Comparison of ENCODE assay signal across 10 mouse cellular contexts in the genomic region with DNA sequence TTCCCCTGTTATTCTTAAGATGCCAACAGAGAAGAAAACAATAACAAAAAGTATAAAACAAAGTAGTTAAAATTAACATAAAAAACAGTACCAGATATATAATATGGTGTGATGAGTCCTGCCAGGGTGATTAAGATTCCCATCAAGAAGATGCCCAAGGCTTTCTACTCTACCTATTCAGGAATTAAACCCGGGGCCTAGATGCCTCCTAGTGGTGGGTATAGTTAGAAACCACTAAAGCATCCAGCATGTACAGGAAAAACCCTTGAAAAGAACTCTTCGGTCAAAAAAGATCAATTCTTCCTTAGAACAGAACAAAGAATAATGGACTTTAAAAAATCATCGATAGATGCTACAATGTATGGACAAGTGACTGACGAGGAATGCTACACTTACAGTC. TPM values are rescaled to one million over a fixed set of nuclear protein-coding genes. Genes with fewer than 3 reads are reported as not detected.
DNase-seq lines count a peak whose midpoint lies in the region; ATAC-seq and TF ChIP-seq lines count a peak whose summit lies in the region.
"Had no signal": no experiment of that assay in that cellular context is flagged by ENCODE, and none has a peak within 500 bp of the region (broad histone marks: within the 10 kb centered on the region; RNA-seq: fewer than 3 reads in every experiment).

No protein-coding gene starts in this region.

- H3K4me2 ChIP-seq in hindbrain, postnatal 0 days (ENCODE audit: low read depth, low read length), result no peak overlapping the region
- H3K4me2 ChIP-seq in hindbrain, embryonic 16.5 days (ENCODE audit: low read length), result no peak overlapping the region

- no peaks in the 10 kb centered on the region for H3K27me3 ChIP-seq in hindbrain, postnatal 0 days (ENCODE audit: insufficient read depth, low read length)
- H3K27me3 ChIP-seq in hindbrain, embryonic 16.5 days (replicated peaks; ENCODE audit: control insufficient read depth, insufficient read depth, low read length), result no peaks in the 10 kb centered on the region

- H3K9me3 ChIP-seq in hindbrain, postnatal 0 days (ENCODE audit: low read length), result no peaks in the 10 kb centered on the region
- no peaks in the 10 kb centered on the region for H3K9me3 ChIP-seq in hindbrain, embryonic 16.5 days (ENCODE audit: control insufficient read depth, low read length)
- H3K9me3 ChIP-seq: midbrain, embryonic 10.5 days had no signal

- no peak overlapping the region for H3K9ac ChIP-seq in hindbrain, postnatal 0 days (replicated peaks; ENCODE audit: low read length)
- no peak overlapping the region for H3K9ac ChIP-seq in hindbrain, embryonic 16.5 days (ENCODE audit: low read depth, low read length)

- peak; percentile 61 for TF ChIP-seq CTCF in hindbrain, postnatal 0 days (IDR thresholded peaks at IDR 0.05; ENCODE audit: low read depth)

- no peak overlapping the region for H3K27ac ChIP-seq in hindbrain, postnatal 0 days
- H3K27ac ChIP-seq in hindbrain, embryonic 16.5 days (ENCODE audit: low read depth, low read length), result no peak overlapping the region
- H3K27ac ChIP-seq: midbrain, embryonic 10.5 days had no signal

- H3K4me3 ChIP-seq in hindbrain, postnatal 0 days (ENCODE audit: low read length), result no peak overlapping the region
- H3K4me3 ChIP-seq in hindbrain, embryonic 16.5 days (ENCODE audit: low read length), result no peak overlapping the region
- H3K4me3 ChIP-seq: midbrain, embryonic 10.5 days had no signal

- 77% methylated on average over 4 of the region's 4 CpGs for WGBS in hindbrain, postnatal 0 days
- WGBS in hindbrain, embryonic 16.5 days, result 89% methylated on average over 4 of the region's 4 CpGs

- peaks cover 5% of the 10 kb centered on the region; the same call in 1 of the 2 replicates for H3K36me3 ChIP-seq in hindbrain, postnatal 0 days (ENCODE audit: insufficient read depth, low read length)
- H3K36me3 ChIP-seq in hindbrain, embryonic 16.5 days (ENCODE audit: control insufficient read depth, insufficient read depth, low read length), result no peaks in the 10 kb centered on the region

- no peaks in the 10 kb centered on the region for H3K4me1 ChIP-seq in hindbrain, postnatal 0 days (ENCODE audit: insufficient read depth, low read length)
- no peaks in the 10 kb centered on the region for H3K4me1 ChIP-seq in hindbrain, embryonic 16.5 days (ENCODE audit: control insufficient read depth, insufficient read depth, low read depth, low read length)
- H3K4me1 ChIP-seq: midbrain, embryonic 10.5 days had no signal

- peak; percentile 13 for DNase-seq in cerebellum, adult 8-10 months
- DNase-seq in cerebellum, adult 11 months, result no peak
- DNase-seq in hindbrain, postnatal 0 days (ENCODE audit: low spot score), result peak; percentile 23
- peak; percentile 12 for DNase-seq in lung, postnatal 25 days (ENCODE audit: low spot score)
- DNase-seq in lung, adult 18-20 months, result no peak
- DNase-seq in retina, embryonic 14.5 days (ENCODE audit: low spot score), result peak; percentile 41
- DNase-seq in testis, postnatal 14 days (ENCODE audit: low spot score), result no peak
- DNase-seq: kidney, postnatal 10 days had no signal

- no peak for ATAC-seq in hindbrain, postnatal 0 days
- ATAC-seq in hindbrain, embryonic 16.5 days, result no peak

RNA-seq across cellular contexts. Expression of gene Emsy, which starts 49.4 kb away (rescaled TPM):
- total RNA-seq in hindbrain, postnatal 0 days (2014; rRNA removed), result 36.2 and 45.4 TPM in 2 replicates
- polyA plus RNA-seq in hindbrain, postnatal 0 days (2015; fragmentation: Nextera tagmentation; extraction: Ambion mirVana), result 18.0 and 18.3 TPM in 2 replicates
- 28.1 and 37.7 TPM in 2 replicates for polyA plus RNA-seq in hindbrain, embryonic 16.5 days (2015; fragmentation: Nextera tagmentation; extraction: Ambion mirVana)

Comparison
In these comparisons a context has a peak if more than half of its experiments do, and no peak if none do; other contexts are left out.
1. DNase-seq: peak in cerebellum, adult 8-10 months (single experiment), hindbrain, postnatal 0 days (single experiment), lung, postnatal 25 days (single experiment) and retina, embryonic 14.5 days (single experiment); none in cerebellum, adult 11 months (single experiment), lung, adult 18-20 months (0 of 2) and testis, postnatal 14 days (single experiment).